Mouse (Mus musculus) CH12.LX (cell line): ENCODE results near the gene Nova2. TPM values are rescaled to one million over a fixed set of nuclear protein-coding genes. Genes with fewer than 3 reads are reported as not detected.

Source experiments
- DNase-seq: peaks from one replicate; pipeline ENCODE4 v3.0.0-alpha.2; 2013; ENCODE audit errors: extremely low read depth
- H3K27ac ChIP-seq: 2 replicates; pipeline ENCODE4 v1.5.1; 2012; ENCODE audit warnings: low read depth, mild to moderate bottlenecking, control low read depth, moderate library complexity; ENCODE audit not compliant: insufficient read depth
- H3K27me3 ChIP-seq: replicated peaks from 2 replicates; pipeline ENCODE3; 2012; ENCODE audit warnings: inconsistent platforms
- H3K36me3 ChIP-seq, 2 experiments: replicated peaks in 1 of 2; 2 replicates each; pipeline versions ENCODE3 to v1.6.1; 2012; ENCODE audit warnings: inconsistent platforms in 1 of 2, low read length in 1 of 2, mild to moderate bottlenecking in 1 of 2, mixed read lengths in 1 of 2, moderate library complexity in 1 of 2; ENCODE audit not compliant: control insufficient read depth in 1 of 2, insufficient read depth in 1 of 2
- H3K4me1 ChIP-seq, 2 experiments: 2 replicates each; pipeline ENCODE4 v1.6.1; 2012; ENCODE audit warnings: inconsistent platforms in 1 of 2, moderate library complexity in 1 of 2; ENCODE audit not compliant: insufficient read depth in 2 of 2, control insufficient read depth in 1 of 2
- H3K4me2 ChIP-seq: 2 replicates; pipeline ENCODE4 v1.6.1; 2012; ENCODE audit warnings: low read depth, mild to moderate bottlenecking, control low read depth; ENCODE audit not compliant: poor library complexity, insufficient read depth, severe bottlenecking
- H3K4me3 ChIP-seq, 3 experiments: fragments of 150-350 bp in 1 of 3; sonication (generic) in 1 of 3; replicated peaks in 1 of 3; 2 replicates each; pipeline versions ENCODE3 to v1.5.1; 2011 to 2012; ENCODE audit warnings: low read depth in 2 of 3, low read length in 2 of 3, mild to moderate bottlenecking in 2 of 3, moderate library complexity in 2 of 3, control low read depth in 1 of 3, improper control_type of control experiment in 1 of 3, inconsistent platforms in 1 of 3, mixed read lengths in 1 of 3; ENCODE audit not compliant: poor library complexity in 1 of 3
- H3K79me2 ChIP-seq: replicated peaks from 2 replicates; pipeline ENCODE4 v1.6.1; 2012; ENCODE audit warnings: mild to moderate bottlenecking, moderate library complexity; ENCODE audit not compliant: control insufficient read depth, poor library complexity, insufficient read depth, severe bottlenecking; ENCODE audit errors: extremely low read depth
- H3K9ac ChIP-seq: 2 replicates; pipeline ENCODE4 v1.6.1; 2012; ENCODE audit warnings: low read depth, mild to moderate bottlenecking, control low read depth, moderate library complexity; ENCODE audit not compliant: insufficient read depth
- H3K9me3 ChIP-seq: replicated peaks from 2 replicates; pipeline ENCODE3; 2012; ENCODE audit warnings: low read length, inconsistent platforms, mixed read lengths
- BHLHE40 ChIP-seq: IDR thresholded peaks from 2 replicates; pipeline ENCODE4 v1.6.1; 2011; ENCODE audit warnings: mild to moderate bottlenecking, low read depth, low read length, improper control_type of control experiment
- CHD1 ChIP-seq: IDR thresholded peaks from 2 replicates; pipeline ENCODE4 v1.6.1; 2012; ENCODE audit warnings: low read depth, low read length, improper control_type of control experiment, inconsistent platforms
- E2F4 ChIP-seq: IDR thresholded peaks from 2 replicates; pipeline ENCODE4 v1.6.1; 2011; ENCODE audit warnings: low read depth, low read length, improper control_type of control experiment; ENCODE audit not compliant: insufficient replicate concordance
- ELF1 ChIP-seq: IDR thresholded peaks from 2 replicates; pipeline ENCODE4 v1.6.1; 2014; ENCODE audit warnings: low read depth, mild to moderate bottlenecking, inconsistent platforms, low read length, improper control_type of control experiment
- JUND ChIP-seq: conservative IDR thresholded peaks from 2 replicates; pipeline ENCODE4 v1.6.1; 2011; ENCODE audit warnings: low read depth, low read length, improper control_type of control experiment
- KAT2A ChIP-seq: IDR thresholded peaks from 2 replicates; pipeline ENCODE4 v1.6.1; 2012; ENCODE audit warnings: low read length, improper control_type of control experiment, inconsistent platforms; ENCODE audit not compliant: insufficient replicate concordance
- MAX ChIP-seq: IDR thresholded peaks from 2 replicates; pipeline ENCODE4 v1.6.1; 2011; ENCODE audit warnings: low read length, improper control_type of control experiment
- MAZ ChIP-seq: IDR thresholded peaks from 2 replicates; pipeline ENCODE4 v1.6.1; 2012; ENCODE audit warnings: low read depth, mild to moderate bottlenecking, inconsistent platforms, low read length, improper control_type of control experiment, moderate library complexity
- MEF2A ChIP-seq: IDR thresholded peaks from 2 replicates; pipeline ENCODE4 v1.6.1; 2014; ENCODE audit warnings: low read depth, mild to moderate bottlenecking, inconsistent platforms, low read length, improper control_type of control experiment, borderline replicate concordance
- MXI1 ChIP-seq: IDR thresholded peaks from 2 replicates; pipeline ENCODE4 v1.6.1; 2011; ENCODE audit warnings: mild to moderate bottlenecking, low read depth, low read length, improper control_type of control experiment
- NRF1 ChIP-seq: IDR thresholded peaks from 2 replicates; pipeline ENCODE4 v1.6.1; 2014; ENCODE audit warnings: low read depth, mild to moderate bottlenecking, inconsistent platforms, low read length, improper control_type of control experiment, moderate library complexity
- PAX5 ChIP-seq: IDR thresholded peaks from 2 replicates; pipeline ENCODE4 v1.6.1; 2012; ENCODE audit warnings: low read length, inconsistent platforms, mixed read lengths
- POLR2A ChIP-seq: IDR thresholded peaks from 2 replicates; pipeline ENCODE4 v1.6.1; 2011; ENCODE audit warnings: low read depth, mild to moderate bottlenecking, improper control_type of control experiment, low read length
- POLR2AphosphoS2 ChIP-seq: IDR thresholded peaks from 2 replicates; pipeline ENCODE4 v1.6.1; 2011; ENCODE audit warnings: low read depth, low read length, improper control_type of control experiment
- SIN3A ChIP-seq: IDR thresholded peaks from 2 replicates; pipeline ENCODE4 v1.6.1; 2012; ENCODE audit warnings: low read length, improper control_type of control experiment, inconsistent platforms
- TBP ChIP-seq: conservative IDR thresholded peaks from 2 replicates; pipeline ENCODE4 v1.6.1; 2011; ENCODE audit warnings: low read depth, low read length, improper control_type of control experiment
- USF2 ChIP-seq: conservative IDR thresholded peaks from 2 replicates; pipeline ENCODE4 v1.6.1; 2011; ENCODE audit warnings: low read depth, low read length, improper control_type of control experiment
- ZKSCAN1 ChIP-seq: IDR thresholded peaks from 2 replicates; pipeline ENCODE4 v1.6.1; 2012; ENCODE audit warnings: low read depth, inconsistent platforms, low read length, improper control_type of control experiment, borderline replicate concordance
- ZMIZ1 ChIP-seq: IDR thresholded peaks from 2 replicates; pipeline ENCODE4 v1.6.1; 2012; ENCODE audit warnings: low read depth, mild to moderate bottlenecking, inconsistent platforms, low read length, improper control_type of control experiment
- dilution Hi-C: fragments of 300-500 bp; cut with MboI; formaldehyde crosslinking; loops from 2 replicates; pipeline ENCODE4 v1.14.3; 2020; ENCODE audit warnings: low sequenced_read_pairs; ENCODE audit not compliant: extremely low pct_unique_long_range_greater_than_20kb, extremely low pct_ligation_motif_present
- in situ Hi-C: fragments of 300-500 bp; cut with MboI; formaldehyde crosslinking; loops from 3 replicates; pipeline ENCODE4 v1.14.3; 2019; ENCODE audit warnings: low sequenced_read_pairs, low pct_ligation_motif_present, low pct_unique_long_range_greater_than_20kb, mixed read lengths
- polyA plus RNA-seq: library from polyadenylated mRNA; unstranded; fragments of >175 nt; gene quantifications from 2 replicates; pipeline ENCODE4 v1.2.1, GENCODE M21; 2012; ENCODE audit warnings: low read depth; ENCODE audit not compliant: insufficient read length
- total RNA-seq, 2 experiments: library from RNA; depleted of rRNA; stranded (reverse); fragments of 300-350 nt in 1 of 2; fragments of >200 nt in 1 of 2; gene quantifications; 2 replicates each; pipeline ENCODE4 v1.2.3; 2012 to 2014

Nova2 gene
- total and polyA plus RNA-seq, 3 experiments = 0.04 TPM; not detected in 2

GRCm38 (mm10) chr7:18883991-18884744 is 41.5 kb upstream of the Nova2 start:
- peaks cover 9 to 19% of the 10 kb centered on the region in 2 experiments for H3K4me1 ChIP-seq
- peaks cover 30% of the 10 kb centered on the region for H3K27me3 ChIP-seq
- dilution Hi-C loops = no loop called here
- H3K4me2 ChIP-seq = no peak overlapping the region
- TF ChIP-seq ELF1 = peak; percentile 13; the same call in 1 of the 2 replicates
- TF ChIP-seq PAX5 = no peak
- H3K4me3 ChIP-seq = no peak overlapping the region
- in situ Hi-C loops = no loop called here
- no peaks in the 10 kb centered on the region for H3K9me3 ChIP-seq
- no peaks in the 10 kb centered on the region for H3K79me2 ChIP-seq
- H3K36me3 ChIP-seq = peaks cover 0 to 6% of the 10 kb centered on the region in 2 experiments
- no peak overlapping the region for H3K9ac ChIP-seq
- DNase-seq = peak; percentile 18
- H3K27ac ChIP-seq = no peak overlapping the region

GRCm38 (mm10) chr7:18884745-18885422 is 40.8 kb upstream of the Nova2 start:
- H3K27ac ChIP-seq = no peak overlapping the region
- in situ Hi-C loops = no loop called here
- no peak overlapping the region for H3K4me3 ChIP-seq
- no peak overlapping the region for H3K4me2 ChIP-seq
- H3K9ac ChIP-seq = no peak overlapping the region
- dilution Hi-C loops = no loop called here
- H3K79me2 ChIP-seq = no peaks in the 10 kb centered on the region
- H3K27me3 ChIP-seq = peaks cover 23% of the 10 kb centered on the region
- H3K9me3 ChIP-seq = no peaks in the 10 kb centered on the region
- peaks cover 9 to 19% of the 10 kb centered on the region in 2 experiments for H3K4me1 ChIP-seq
- no peak for DNase-seq
- peaks cover 0 to 6% of the 10 kb centered on the region in 2 experiments for H3K36me3 ChIP-seq
- TF ChIP-seq MAZ = no peak
- no peak for TF ChIP-seq ELF1
- no peak for TF ChIP-seq KAT2A
- no peak for TF ChIP-seq ZKSCAN1
- TF ChIP-seq PAX5 = no peak
- TF ChIP-seq JUND = no peak
- no peak for TF ChIP-seq POLR2A
- TF ChIP-seq USF2 = no peak
- TF ChIP-seq TBP = no peak
- no peak for TF ChIP-seq MEF2A
- no peak for TF ChIP-seq E2F4
- no peak for TF ChIP-seq ZMIZ1
- TF ChIP-seq POLR2AphosphoS2 = no peak
- no peak for TF ChIP-seq MXI1
- TF ChIP-seq CHD1 = no peak
- TF ChIP-seq SIN3A = no peak
- TF ChIP-seq BHLHE40 = no peak
- TF ChIP-seq NRF1 = no peak
- TF ChIP-seq MAX = no peak
